Mouse (Mus musculus) layer of hippocampus, adult 11-12 months (tissue): ENCODE measurements around the gene Scrn2.

ENCODE experiments used
- DNase-seq: peaks from one replicate; pipeline ENCODE4 v3.0.0; 2022; ENCODE audit warnings: low spot score

Scrn2 gene

GRCm38 (mm10) chr11:97029686-97030417 is at the start of gene Scrn2:
Gene Scrn2, plus strand, starts transcription at chr11:97029938.
- DNase-seq, result peak; percentile 79

GRCm38 (mm10) chr11:96980021-96980420 is 49.7 kb upstream of the Scrn2 start:
- DNase-seq, result no peak

DNA sequence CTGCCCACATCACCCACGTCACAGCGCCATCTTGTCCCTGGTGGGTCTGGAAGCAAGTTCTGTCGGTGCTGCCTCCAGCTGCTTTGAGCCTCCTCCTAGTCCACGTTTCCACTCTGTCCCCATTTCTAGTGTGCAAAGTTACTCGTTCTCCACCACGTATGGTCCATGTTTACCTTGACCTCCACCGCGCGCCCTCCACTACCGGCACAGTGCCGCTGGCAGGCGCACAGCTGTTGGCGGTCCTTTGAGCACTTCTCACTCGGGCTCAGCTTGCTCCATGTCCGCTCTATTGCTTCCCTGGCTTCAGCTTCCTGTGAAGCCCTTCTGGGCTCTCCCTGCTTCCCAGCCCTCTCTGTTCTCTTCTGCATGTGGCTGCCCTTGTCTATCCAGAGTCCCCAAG is 48.3 kb upstream of the Scrn2 start:
- DNase-seq, result no peak

GRCm38 (mm10) chr11:96982355-96982754 is 47.4 kb upstream of the Scrn2 start:
- DNase-seq, result peak; percentile 85

- no peak for DNase-seq
These were observed 46.9 kb upstream of the Scrn2 start, which contains the start of gene Sp2 for GRCm38 (mm10) chr11:96982859-96983258. Gene Sp2, minus strand, starts transcription at chr11:96982959.

DNA sequence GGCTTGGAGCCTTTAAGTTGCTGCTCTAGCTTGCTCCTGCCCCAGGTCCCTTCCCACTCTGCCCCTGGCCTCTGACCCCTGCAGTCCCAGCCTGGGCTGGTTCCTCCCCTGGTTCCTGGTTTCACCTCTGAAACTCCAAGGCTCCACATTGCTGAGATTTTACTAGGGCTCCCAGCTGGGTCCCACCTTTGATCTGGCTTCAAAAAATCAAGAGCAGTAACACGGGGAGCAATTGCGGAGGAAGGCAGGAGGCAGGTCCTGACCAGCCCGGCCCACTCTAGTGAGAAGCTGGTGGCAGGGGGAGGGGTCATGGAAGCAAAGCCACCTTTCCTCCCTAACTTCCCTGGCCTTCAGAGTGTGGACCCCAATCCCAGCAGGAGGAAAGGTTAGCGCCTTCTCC is 44.8 kb upstream of the Scrn2 start:
- no peak for DNase-seq

- DNase-seq, result no peak
These were observed 43.3 kb upstream of the Scrn2 start for GRCm38 (mm10) chr11:96986463-96986862.

- no peak for DNase-seq
These were observed 41.7 kb upstream of the Scrn2 start for GRCm38 (mm10) chr11:96987873-96988655.

- no peak for DNase-seq
These were observed 38.2 kb upstream of the Scrn2 start for GRCm38 (mm10) chr11:96991501-96991900.

GRCm38 (mm10) chr11:96992722-96993311 is 36.9 kb upstream of the Scrn2 start:
- DNase-seq, result no peak

DNA sequence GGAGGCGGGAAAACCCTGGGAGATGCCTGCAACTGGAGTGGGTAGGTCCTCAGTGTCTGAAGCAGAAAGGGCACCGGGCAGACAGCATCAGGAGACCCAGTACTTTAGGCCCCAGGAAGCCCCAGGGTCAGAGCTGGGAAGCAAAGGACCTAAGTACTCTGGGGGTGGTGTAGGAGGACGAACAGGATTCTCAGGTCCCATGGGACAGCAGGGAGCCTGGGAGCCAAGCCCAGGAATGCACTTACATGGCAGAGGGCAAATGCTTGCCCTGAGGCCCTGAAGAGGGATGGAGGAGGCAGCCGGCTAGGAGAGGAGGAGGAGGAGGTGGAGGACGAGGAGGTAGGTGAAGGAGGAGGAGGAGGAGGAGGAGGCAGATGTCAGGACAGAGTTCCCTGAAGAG is 34.7 kb upstream of the Scrn2 start:
- no peak for DNase-seq

DNA sequence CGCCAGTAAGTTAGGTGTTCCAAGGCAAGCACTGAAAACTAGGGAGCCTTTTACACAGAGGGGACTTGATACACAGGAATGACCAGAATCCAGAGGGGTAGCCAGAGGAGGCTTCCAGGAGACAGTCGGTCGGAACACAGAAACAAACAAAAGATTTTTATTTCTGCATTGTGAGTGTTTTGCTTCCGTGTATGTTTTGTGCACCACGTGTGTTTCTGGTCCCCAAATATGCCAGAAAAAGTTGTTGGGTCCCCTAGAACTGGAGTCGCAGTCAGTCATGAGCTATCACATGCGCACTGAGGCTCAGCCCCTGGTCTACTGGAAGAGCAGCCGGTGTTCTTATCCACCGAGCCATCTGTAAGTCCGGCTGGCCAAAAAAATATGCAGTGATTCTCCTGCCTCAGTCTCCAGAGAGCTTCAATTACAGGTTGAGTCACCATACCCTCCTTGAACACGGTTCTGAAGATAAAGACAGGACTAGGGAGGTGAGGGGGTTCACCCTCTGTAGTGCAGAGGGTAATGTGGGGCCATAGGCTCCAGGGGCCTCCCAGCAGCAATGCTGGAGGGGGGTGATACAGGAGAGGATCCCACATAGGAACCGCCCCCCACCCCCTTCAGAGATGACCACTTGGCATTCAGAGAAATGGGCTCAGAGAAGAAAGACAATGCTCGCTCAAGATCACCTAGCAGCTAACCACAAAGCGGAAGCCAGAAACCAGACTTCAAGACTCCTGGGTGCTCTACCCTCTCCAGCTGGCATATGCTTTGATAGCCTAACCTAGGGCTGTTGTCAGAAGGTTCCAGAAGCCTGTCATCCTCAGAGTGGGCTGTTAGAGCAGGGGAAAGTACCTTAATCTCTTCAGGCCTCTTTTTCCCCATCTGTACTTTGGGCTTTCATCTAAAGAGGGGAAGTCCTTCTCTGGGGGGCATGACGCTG is 33.6 kb upstream of the Scrn2 start:
- DNase-seq, result no peak

DNA sequence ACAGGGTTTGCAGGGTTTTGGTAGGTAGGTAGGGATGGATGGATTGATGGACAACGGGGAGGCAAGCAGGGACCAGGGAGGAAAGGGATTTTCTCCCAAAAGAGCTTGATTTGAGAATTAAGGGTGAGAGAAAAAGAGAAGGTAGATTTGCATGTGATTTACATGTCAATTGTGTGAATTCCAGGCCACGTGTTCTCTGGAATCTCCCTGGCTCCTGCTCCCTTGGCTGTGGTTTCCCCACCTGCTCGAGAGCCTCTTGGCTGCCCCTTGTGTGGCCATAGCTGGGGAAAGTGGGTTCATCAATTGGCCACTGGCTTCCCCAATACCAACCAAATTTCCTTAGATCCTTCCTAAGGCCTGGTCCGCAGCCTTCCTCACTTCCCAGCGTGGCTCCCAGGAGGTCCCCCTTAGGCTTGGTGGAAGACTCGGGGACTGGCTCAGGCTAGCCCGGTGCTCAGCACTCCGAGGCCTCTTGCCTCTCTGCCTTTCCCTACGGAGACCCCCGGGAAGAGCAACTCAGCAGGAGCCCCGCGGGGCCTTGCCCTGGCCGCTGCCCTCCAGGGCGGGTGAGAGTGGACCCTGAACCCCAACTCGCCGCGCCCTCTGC is 32.9 kb upstream of the Scrn2 start:
- no peak for DNase-seq

DNA sequence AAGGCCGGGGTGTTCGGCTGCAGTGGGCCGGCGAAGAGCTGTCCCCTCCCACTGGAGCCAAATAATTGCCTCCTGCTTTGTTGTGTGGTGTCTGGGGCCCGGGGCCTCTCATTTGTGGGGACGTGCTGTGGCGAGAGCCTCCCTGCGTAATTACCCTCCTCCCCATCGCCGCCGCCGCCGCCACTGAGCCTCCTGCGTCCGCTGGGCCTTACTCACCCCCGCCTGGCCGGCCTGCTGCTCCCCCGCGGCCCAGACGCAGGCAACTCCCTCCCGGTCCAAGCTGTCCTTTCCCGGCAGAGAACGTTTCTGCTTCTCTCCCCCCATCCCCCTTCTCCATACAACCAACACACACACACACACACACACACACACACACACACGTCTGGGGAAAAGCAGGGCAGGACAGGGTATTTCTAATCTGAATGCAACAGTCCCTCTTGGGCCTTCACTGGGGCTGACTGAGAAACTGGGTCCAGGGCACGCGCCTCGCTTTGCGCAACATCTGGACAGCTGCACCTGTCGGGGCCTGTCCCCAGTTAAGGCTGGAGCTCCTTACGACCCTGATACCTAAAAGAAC is 32.3 kb upstream of the Scrn2 start:
- DNase-seq, result no peak

DNA sequence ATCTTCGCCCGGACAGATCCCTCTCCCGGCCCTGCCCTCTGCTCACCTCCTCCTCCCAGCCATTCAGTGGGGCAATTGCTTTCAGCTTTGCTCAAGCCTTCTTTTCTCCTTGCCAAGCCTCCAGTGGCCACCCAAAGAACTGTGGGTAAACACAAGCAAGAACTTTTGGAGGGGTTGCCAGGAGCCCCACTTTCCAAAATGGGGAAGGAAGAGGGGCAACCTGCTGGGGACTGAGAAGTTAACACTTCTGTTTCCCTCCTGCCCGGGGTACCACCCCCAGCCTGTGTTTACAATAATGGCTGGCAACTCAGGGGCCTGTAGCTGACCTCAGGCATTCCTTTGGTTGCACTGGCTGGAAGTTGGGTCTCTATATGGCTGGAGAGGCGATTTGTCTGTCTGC is 26.6 kb upstream of the Scrn2 start:
- DNase-seq, result no peak

DNA sequence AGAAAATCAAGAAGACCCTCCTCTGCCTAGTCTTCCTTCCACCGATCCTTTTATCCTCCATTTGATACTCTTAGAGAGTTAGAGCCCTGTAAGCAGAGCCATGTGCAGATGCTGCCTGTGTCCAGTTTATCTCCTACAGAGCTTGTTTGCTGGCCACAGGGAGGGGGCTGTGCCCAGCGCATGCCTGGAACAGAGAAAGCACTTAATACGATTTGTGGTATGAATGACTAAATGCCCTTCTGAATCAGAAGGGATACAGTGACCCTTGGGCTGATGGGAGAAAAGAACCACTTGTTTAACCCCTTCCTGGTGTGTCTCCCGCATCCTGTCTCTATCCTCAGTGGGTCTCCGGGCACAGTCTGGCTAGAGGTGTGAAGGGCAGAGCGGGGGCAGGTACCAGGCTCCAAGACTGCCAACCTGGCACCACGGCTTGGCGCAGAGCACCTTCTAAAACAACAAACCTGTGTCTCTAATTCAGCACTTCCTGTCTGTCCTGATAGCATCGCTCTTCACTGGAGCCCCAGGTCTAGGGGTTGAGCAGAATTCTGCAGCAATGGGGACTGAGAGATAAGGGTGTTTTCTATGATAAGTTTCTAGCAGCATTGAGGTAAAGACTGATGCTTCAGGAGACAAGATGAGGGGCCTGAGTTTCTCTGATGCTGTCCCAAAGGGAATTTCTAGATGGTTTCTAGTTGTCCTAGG is 22.5 kb upstream of the Scrn2 start:
- no peak for DNase-seq

DNA sequence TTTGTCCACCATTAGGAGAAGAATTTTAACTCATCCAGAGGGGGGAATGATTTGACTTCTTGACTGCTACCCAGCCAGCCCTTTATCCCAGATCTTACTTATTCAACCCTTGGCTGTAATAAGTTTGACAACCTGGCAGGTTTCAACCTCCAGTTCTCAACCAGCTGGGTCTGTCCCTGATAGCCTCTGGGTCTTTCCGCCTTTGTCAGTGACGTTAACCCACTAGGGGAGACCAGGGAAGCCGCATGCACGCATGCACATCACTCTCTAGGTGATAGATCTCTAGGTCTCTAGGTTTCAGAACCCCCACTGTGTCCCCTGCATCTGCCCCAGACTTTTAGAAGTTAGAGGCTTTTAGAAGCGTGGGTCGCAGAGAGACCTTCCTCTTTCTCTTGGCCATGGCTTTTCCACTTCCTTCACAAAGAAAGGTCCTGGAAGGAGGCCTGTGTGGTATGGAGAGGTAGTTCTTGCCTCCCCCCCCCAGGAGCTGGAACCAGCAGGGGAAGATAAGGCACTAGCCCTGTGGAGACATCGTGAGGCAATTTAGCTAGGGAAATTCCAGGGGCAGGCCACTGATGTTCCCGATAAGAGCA is 20.4 kb upstream of the Scrn2 start:
- DNase-seq, result no peak

- DNase-seq, result no peak
These were observed 16.5 kb upstream of the Scrn2 start, which contains the start of gene Sp6 for GRCm38 (mm10) chr11:97013121-97013670. Gene Sp6, plus strand, starts transcription at chr11:97013394.

GRCm38 (mm10) chr11:97017696-97018582 is 11.8 kb upstream of the Scrn2 start:
- DNase-seq, result no peak
